Mouse (Mus musculus): ENCODE results near the gene 2310061I04Rik.

DNA sequence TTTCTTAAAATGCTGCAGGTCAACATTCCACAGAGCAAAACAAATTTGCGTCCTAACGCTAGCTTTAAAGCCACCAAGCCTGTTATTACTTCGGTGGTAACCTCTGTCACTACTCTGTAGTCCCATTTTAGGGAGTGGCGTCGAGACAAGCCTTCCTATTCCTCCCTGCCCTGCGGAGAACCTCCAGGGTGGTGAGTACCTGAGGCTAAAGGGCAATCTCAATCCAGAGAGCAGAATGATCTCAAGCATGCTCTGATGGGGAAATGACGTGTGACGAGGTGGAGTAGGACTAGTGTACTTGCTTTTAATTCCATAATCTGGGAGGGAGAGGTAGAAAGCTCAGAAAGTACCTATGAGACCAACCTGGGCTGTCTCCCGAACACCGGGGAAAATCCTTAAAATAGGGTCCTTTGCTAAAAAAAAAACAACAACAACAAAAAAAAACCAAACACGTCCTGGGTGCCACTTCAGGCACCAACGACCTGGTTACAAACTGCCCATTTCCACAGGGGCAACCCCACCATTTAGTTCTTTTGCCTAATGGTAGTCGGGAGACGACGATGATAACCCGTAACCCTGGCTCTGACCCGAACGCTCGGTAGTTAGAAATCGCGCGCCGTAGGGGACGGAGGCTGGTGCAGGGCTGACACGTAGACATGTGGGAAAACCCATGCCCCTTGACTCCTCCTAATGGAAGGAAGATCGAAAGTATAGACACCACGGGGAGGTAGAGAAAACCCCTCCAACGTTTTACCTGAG lies 18.5 kb upstream of the 2310061I04Rik start:
- no peak for TF ChIP-seq POLR2A (IDR thresholded peaks at IDR 0.05; ENCODE audit: borderline replicate concordance, control insufficient read depth, low read depth, low read length)
- no peak for TF ChIP-seq CTCF (IDR thresholded peaks at IDR 0.05; ENCODE audit: control insufficient read depth, insufficient read depth, low read length)

Measured in bone marrow, adult 2 months (tissue).